Mouse (Mus musculus) layer of hippocampus, adult 9-10 months (tissue): ENCODE measurements around the gene Ajuba.

ENCODE experiments used
- DNase-seq: peaks from one replicate; pipeline ENCODE4 v3.0.0; 2022; ENCODE audit warnings: low spot score

The Ajuba gene

GRCm38 (mm10) chr14:54544703-54545102, 32.7 kb downstream of the Ajuba start:
- no peak for DNase-seq

GRCm38 (mm10) chr14:54540771-54541170, 36.6 kb downstream of the Ajuba start:
- no peak for DNase-seq

- no peak for DNase-seq
Observed at GRCm38 (mm10) chr14:54538580-54538979, 38.8 kb downstream of the Ajuba start.

- DNase-seq: peak; percentile 80
Observed at GRCm38 (mm10) chr14:54528446-54529111, 48.8 kb downstream of the Ajuba start.

GRCm38 (mm10) chr14:54528007-54528393, 49.4 kb downstream of the Ajuba start:
- DNase-seq: no peak

- no peak for DNase-seq
Observed at GRCm38 (mm10) chr14:54527227-54528006, 49.9 kb downstream of the Ajuba start.

GRCm38 (mm10) chr14:54523600-54523999, 53.8 kb downstream of the Ajuba start:
- no peak for DNase-seq
